Mouse (Mus musculus) megakaryocyte, embryonic 14.5 days (primary cell): ENCODE data around the gene Bcl2l1. TPM values are rescaled to one million over a fixed set of nuclear protein-coding genes. Genes with fewer than 3 reads are reported as not detected.

Experiments
- H3K27me3 ChIP-seq: replicated peaks from 2 replicates; pipeline ENCODE3; 2012; ENCODE audit warnings: inconsistent platforms
- H3K36me3 ChIP-seq: replicated peaks from 2 replicates; pipeline ENCODE3; 2012; ENCODE audit warnings: low read length, inconsistent platforms, mixed read lengths
- H3K4me1 ChIP-seq: 2 replicates; pipeline ENCODE4 v1.6.1; 2012; ENCODE audit warnings: inconsistent platforms
- H3K4me3 ChIP-seq: replicated peaks from 2 replicates; pipeline ENCODE3; 2012; ENCODE audit warnings: moderate library complexity, mild to moderate bottlenecking, inconsistent platforms
- H3K9me3 ChIP-seq: 2 replicates; pipeline ENCODE4 v1.6.1; 2012; ENCODE audit warnings: inconsistent platforms
- FLI1 ChIP-seq: IDR thresholded peaks from 2 replicates; pipeline ENCODE4 v1.6.1; 2012; ENCODE audit warnings: low read length, inconsistent platforms, mixed read lengths
- GATA1 ChIP-seq: IDR thresholded peaks from 3 replicates; pipeline ENCODE4 v1.6.1; 2012; ENCODE audit warnings: mixed read lengths, low read length, inconsistent platforms, borderline replicate concordance
- polyA plus RNA-seq: library from polyadenylated mRNA; stranded (reverse); fragments of >175 nt; gene quantifications from 2 replicates; pipeline ENCODE4 v1.2.3, GENCODE M21; 2012; ENCODE audit warnings: low replicate concordance; ENCODE audit not compliant: insufficient read depth

The Bcl2l1 gene
- polyA plus RNA-seq, 1 experiment: 498 TPM

GRCm38 (mm10) chr2:152765045-152765674 lies 66.4 kb downstream of the Bcl2l1 start:
- peaks cover 2% of the 10 kb centered on the region for H3K27me3 ChIP-seq
- peaks cover 73% of the 10 kb centered on the region for H3K4me1 ChIP-seq
- no peaks in the 10 kb centered on the region for H3K9me3 ChIP-seq
- no peak overlapping the region for H3K4me3 ChIP-seq
- H3K36me3 ChIP-seq: peaks cover 12% of the 10 kb centered on the region
- TF ChIP-seq GATA1 (no peak), FLI1 (no peak)

GRCm38 (mm10) chr2:152764172-152765044 lies 67.1 kb downstream of the Bcl2l1 start:
- H3K36me3 ChIP-seq: peaks cover 8% of the 10 kb centered on the region
- H3K27me3 ChIP-seq: peaks cover 2% of the 10 kb centered on the region
- peaks cover 72% of the 10 kb centered on the region for H3K4me1 ChIP-seq
- H3K9me3 ChIP-seq: no peaks in the 10 kb centered on the region
- H3K4me3 ChIP-seq: peak overlapping the region; percentile 55
- TF ChIP-seq GATA1 (no peak), FLI1 (no peak)

- Histone ChIP-seq H3K4me1 (peaks cover 72% of the 10 kb centered on the region), H3K9me3 (no peaks in the 10 kb centered on the region), H3K4me3 (no peak overlapping the region), H3K36me3 (peaks cover 4% of the 10 kb centered on the region), H3K27me3 (peaks cover 2% of the 10 kb centered on the region)
- no peak for TF ChIP-seq FLI1
Measured at GRCm38 (mm10) chr2:152763310-152763709, 68.2 kb downstream of the Bcl2l1 start.

- Histone ChIP-seq H3K27me3 (peaks cover 25% of the 10 kb centered on the region), H3K4me3 (no peak overlapping the region), H3K9me3 (no peaks in the 10 kb centered on the region), H3K36me3 (peaks cover 4% of the 10 kb centered on the region), H3K4me1 (peaks cover 70% of the 10 kb centered on the region)
- TF ChIP-seq GATA1 (no peak), FLI1 (no peak)
Measured at GRCm38 (mm10) chr2:152758351-152758750, 73.2 kb downstream of the Bcl2l1 start.

- Histone ChIP-seq H3K4me3 (no peak overlapping the region), H3K27me3 (peaks cover 28% of the 10 kb centered on the region)
- no peak for TF ChIP-seq GATA1
Measured at GRCm38 (mm10) chr2:152757478-152757877, 74.0 kb downstream of the Bcl2l1 start.

GRCm38 (mm10) chr2:152756474-152757393 lies 74.8 kb downstream of the Bcl2l1 start:
- no peak for TF ChIP-seq GATA1
- TF ChIP-seq FLI1: no peak
- Histone ChIP-seq H3K4me1 (peaks cover 67% of the 10 kb centered on the region), H3K27me3 (peaks cover 28% of the 10 kb centered on the region), H3K36me3 (no peaks in the 10 kb centered on the region), H3K9me3 (no peaks in the 10 kb centered on the region), H3K4me3 (no peak overlapping the region)

More at GRCm38 (mm10) chr2:152757478-152757877, 74.0 kb downstream of the Bcl2l1 start:
- peaks cover 2% of the 10 kb centered on the region for H3K36me3 ChIP-seq
- no peaks in the 10 kb centered on the region for H3K9me3 ChIP-seq
- peaks cover 67% of the 10 kb centered on the region for H3K4me1 ChIP-seq

- Histone ChIP-seq H3K27me3 (peaks cover 26% of the 10 kb centered on the region), H3K4me3 (peak within 1 kb of the TSS; percentile 81)
- TF ChIP-seq FLI1 (no peak), GATA1 (no peak)
Measured at GRCm38 (mm10) chr2:152753944-152754711, 77.4 kb downstream of the Bcl2l1 start, which contains the start of gene Cox4i2. TSS of gene Cox4i2 (plus strand) at chr2:152754173.

GRCm38 (mm10) chr2:152742435-152742834 lies 89.1 kb downstream of the Bcl2l1 start:
- H3K4me3 ChIP-seq: peak overlapping the region; percentile 28
- no peaks in the 10 kb centered on the region for H3K27me3 ChIP-seq
- H3K36me3 ChIP-seq: no peaks in the 10 kb centered on the region
- H3K9me3 ChIP-seq: no peaks in the 10 kb centered on the region
- no peak for TF ChIP-seq GATA1
- no peak for TF ChIP-seq FLI1
- H3K4me1 ChIP-seq: peaks cover 60% of the 10 kb centered on the region

More at GRCm38 (mm10) chr2:152753944-152754711, 77.4 kb downstream of the Bcl2l1 start, which contains the start of gene Cox4i2:
- Histone ChIP-seq H3K36me3 (no peaks in the 10 kb centered on the region), H3K9me3 (no peaks in the 10 kb centered on the region), H3K4me1 (peaks cover 63% of the 10 kb centered on the region)
